Mouse (Mus musculus): ENCODE results near the gene Amotl1. TPM values are rescaled to one million over a fixed set of nuclear protein-coding genes. Genes with fewer than 3 reads are reported as not detected.

Gene Amotl1
- polyA plus RNA-seq (2012; fragmentation: generic; extraction: Trizol) = 10 to 100 TPM in 1 of 2 experiments, 1 to 10 TPM in 1; 3.3 to 37.9 TPM

DNA sequence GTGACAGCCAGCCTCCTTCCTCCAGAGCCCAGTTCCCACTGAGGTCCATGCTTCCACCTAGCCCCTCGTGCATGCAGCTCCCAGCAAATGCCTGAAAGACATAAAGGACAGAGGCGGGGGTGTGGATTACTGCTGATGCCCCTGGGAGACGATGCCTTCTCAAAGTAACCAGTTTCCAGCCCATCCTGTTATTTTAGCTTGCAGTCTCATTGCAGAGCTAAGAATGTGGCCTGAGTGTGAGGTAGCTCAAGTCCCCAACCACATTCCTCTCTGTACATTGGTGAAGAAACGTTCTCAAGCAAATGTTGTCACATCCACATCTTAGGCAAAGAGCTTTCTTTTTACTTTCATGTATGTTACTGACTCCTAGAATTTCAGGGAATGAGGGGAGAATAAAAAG lies at the start of gene Amotl1:
Gene Amotl1, minus strand, starts transcription at position 101 of the 400 bp plus-strand sequence.

GRCm38 (mm10) chr9:14500023-14500915 lies 144.6 kb downstream of the Amotl1 start, which contains the start of the genes Kdm4d and Cwc15:
Kdm4d (minus strand) TSS chr9:14500482.
Cwc15 (plus strand) TSS chr9:14500617.

Other genes with a start within 250 kb of the Amotl1 start
- gene Kdm4d, start 144.6 kb downstream of the Amotl1 start, polyA plus RNA-seq (2012; fragmentation: generic; extraction: Trizol) = under 1 TPM; 0.02 to 0.54 TPM
- gene Cwc15, start 144.4 kb downstream of the Amotl1 start, polyA plus RNA-seq (2012; fragmentation: generic; extraction: Trizol) = 100 to 1,000 TPM in 1 of 2 experiments, 10 to 100 TPM in 1; 57.1 to 114 TPM
- under 1 TPM; 0.01 to 0.18 TPM for gene Piwil4, start 95.7 kb upstream of the Amotl1 start, polyA plus RNA-seq (2012; fragmentation: generic; extraction: Trizol)
- gene Fut4, start 107.3 kb upstream of the Amotl1 start, polyA plus RNA-seq (2012; fragmentation: generic; extraction: Trizol) = not detected
- gene 1700012B09Rik, start 126.0 kb upstream of the Amotl1 start, polyA plus RNA-seq (2012; fragmentation: generic; extraction: Trizol) = not detected
- 1 to 10 TPM; 3.1 to 6.4 TPM for gene Mre11a, start 139.6 kb upstream of the Amotl1 start, polyA plus RNA-seq (2012; fragmentation: generic; extraction: Trizol)
- gene Ankrd49, start 139.8 kb upstream of the Amotl1 start, polyA plus RNA-seq (2012; fragmentation: generic; extraction: Trizol) = 1 to 10 TPM in 1 of 2 experiments, under 1 TPM in 1; 0.71 to 3.8 TPM
- not detected for gene Gpr83, start 215.2 kb upstream of the Amotl1 start, polyA plus RNA-seq (2012; fragmentation: generic; extraction: Trizol)